Mouse (Mus musculus): Measurements from ENCODE around the gene Slc25a39. TPM values are rescaled to one million over a fixed set of nuclear protein-coding genes. Genes with fewer than 3 reads are reported as not detected.

Gene Slc25a39
- polyA plus RNA-seq, 1 experiment, result not detected

- Histone ChIP-seq H3K27ac (ENCODE audit: insufficient read depth, low read depth, low read length) (peak overlapping the region; percentile 47; the same call in 1 of the 2 replicates), H3K4me1 (ENCODE audit: control insufficient read depth, insufficient read depth, low read length) (peaks cover 43% of the 10 kb centered on the region), H3K4me3 (ENCODE audit: insufficient read depth, low read depth, low read length) (peak overlapping the region; percentile 94)
- WGBS, result 13% methylated on average over 10 of the region's 10 CpGs
- TF ChIP-seq CTCF (IDR thresholded peaks at IDR 0.05; ENCODE audit: insufficient read depth, low read depth, low read length) (no peak), POLR2A (IDR thresholded peaks at IDR 0.05; ENCODE audit: insufficient read depth, low read depth, low read length) (no peak)
These were observed 37.6 kb upstream of the Slc25a39 start for GRCm38 (mm10) chr11:102445264-102445890.

- TF ChIP-seq POLR2A (IDR thresholded peaks at IDR 0.05; ENCODE audit: insufficient read depth, low read depth, low read length) (no peak), CTCF (IDR thresholded peaks at IDR 0.05; ENCODE audit: insufficient read depth, low read depth, low read length) (no peak)
- Histone ChIP-seq H3K4me1 (ENCODE audit: control insufficient read depth, insufficient read depth, low read length) (peaks cover 43% of the 10 kb centered on the region), H3K4me3 (ENCODE audit: insufficient read depth, low read depth, low read length) (no peak overlapping the region), H3K27ac (ENCODE audit: insufficient read depth, low read depth, low read length) (no peak overlapping the region)
- 26% methylated on average over 6 of the region's 6 CpGs for WGBS
These were observed 37.0 kb upstream of the Slc25a39 start for GRCm38 (mm10) chr11:102444781-102445180.

GRCm38 (mm10) chr11:102444321-102444720, 36.6 kb upstream of the Slc25a39 start:
- 65% methylated on average over 3 of the region's 3 CpGs for WGBS
- no peak for TF ChIP-seq POLR2A (IDR thresholded peaks at IDR 0.05; ENCODE audit: insufficient read depth, low read depth, low read length)
- TF ChIP-seq CTCF (IDR thresholded peaks at IDR 0.05; ENCODE audit: insufficient read depth, low read depth, low read length), result no peak
- Histone ChIP-seq H3K4me3 (ENCODE audit: insufficient read depth, low read depth, low read length) (no peak overlapping the region), H3K4me1 (ENCODE audit: control insufficient read depth, insufficient read depth, low read length) (peaks cover 43% of the 10 kb centered on the region), H3K27ac (ENCODE audit: insufficient read depth, low read depth, low read length) (no peak overlapping the region)

- H3K4me1 ChIP-seq (ENCODE audit: control insufficient read depth, insufficient read depth, low read length), result peaks cover 39% of the 10 kb centered on the region
- H3K4me3 ChIP-seq (ENCODE audit: insufficient read depth, low read depth, low read length), result no peak overlapping the region
- no peak overlapping the region for H3K27ac ChIP-seq (ENCODE audit: insufficient read depth, low read depth, low read length)
- WGBS, result 63% methylated on average over 12 of the region's 12 CpGs
- TF ChIP-seq CTCF (IDR thresholded peaks at IDR 0.05; ENCODE audit: insufficient read depth, low read depth, low read length) (no peak), POLR2A (IDR thresholded peaks at IDR 0.05; ENCODE audit: insufficient read depth, low read depth, low read length) (no peak)
These were observed 36.0 kb upstream of the Slc25a39 start for GRCm38 (mm10) chr11:102443740-102444139.

GRCm38 (mm10) chr11:102442089-102442488, 34.3 kb upstream of the Slc25a39 start:
- peaks cover 42% of the 10 kb centered on the region for H3K4me1 ChIP-seq (ENCODE audit: control insufficient read depth, insufficient read depth, low read length)
- no peak overlapping the region for H3K4me3 ChIP-seq (ENCODE audit: insufficient read depth, low read depth, low read length)
- TF ChIP-seq POLR2A (IDR thresholded peaks at IDR 0.05; ENCODE audit: insufficient read depth, low read depth, low read length), result no peak
- TF ChIP-seq CTCF (IDR thresholded peaks at IDR 0.05; ENCODE audit: insufficient read depth, low read depth, low read length), result no peak
- 85% methylated on average over 6 of the region's 6 CpGs for WGBS
- H3K27ac ChIP-seq (ENCODE audit: insufficient read depth, low read depth, low read length), result no peak overlapping the region

- WGBS, result 71% methylated on average over 3 of the region's 3 CpGs
- TF ChIP-seq CTCF (IDR thresholded peaks at IDR 0.05; ENCODE audit: insufficient read depth, low read depth, low read length), result no peak
These were observed 33.7 kb upstream of the Slc25a39 start for GRCm38 (mm10) chr11:102441434-102441833.

GRCm38 (mm10) chr11:102440255-102440654, 32.5 kb upstream of the Slc25a39 start:
- Histone ChIP-seq H3K27ac (ENCODE audit: insufficient read depth, low read depth, low read length) (no peak overlapping the region), H3K4me1 (ENCODE audit: control insufficient read depth, insufficient read depth, low read length) (peaks cover 41% of the 10 kb centered on the region), H3K4me3 (ENCODE audit: insufficient read depth, low read depth, low read length) (no peak overlapping the region)
- WGBS, result 91% methylated on average over 8 of the region's 8 CpGs
- TF ChIP-seq CTCF (IDR thresholded peaks at IDR 0.05; ENCODE audit: insufficient read depth, low read depth, low read length) (no peak), POLR2A (IDR thresholded peaks at IDR 0.05; ENCODE audit: insufficient read depth, low read depth, low read length) (no peak)

More at GRCm38 (mm10) chr11:102441434-102441833, 33.7 kb upstream of the Slc25a39 start:
- peaks cover 46% of the 10 kb centered on the region for H3K4me1 ChIP-seq (ENCODE audit: control insufficient read depth, insufficient read depth, low read length)
- no peak overlapping the region for H3K4me3 ChIP-seq (ENCODE audit: insufficient read depth, low read depth, low read length)
- H3K27ac ChIP-seq (ENCODE audit: insufficient read depth, low read depth, low read length), result no peak overlapping the region

GRCm38 (mm10) chr11:102439093-102440082, 31.6 kb upstream of the Slc25a39 start:
- H3K27ac ChIP-seq (ENCODE audit: insufficient read depth, low read depth, low read length), result no peak overlapping the region
- TF ChIP-seq POLR2A (IDR thresholded peaks at IDR 0.05; ENCODE audit: insufficient read depth, low read depth, low read length), result no peak
- TF ChIP-seq CTCF (IDR thresholded peaks at IDR 0.05; ENCODE audit: insufficient read depth, low read depth, low read length), result no peak
- no peak overlapping the region for H3K4me3 ChIP-seq (ENCODE audit: insufficient read depth, low read depth, low read length)
- H3K4me1 ChIP-seq (ENCODE audit: control insufficient read depth, insufficient read depth, low read length), result peaks cover 36% of the 10 kb centered on the region
- WGBS, result 77% methylated on average over 14 of the region's 14 CpGs

Data from olfactory bulb, adult 2 months (tissue).